Mouse (Mus musculus) mouse embryonic stem cell (cell line): ENCODE measurements around the gene Sp9.

ENCODE experiments used
- in situ Hi-C, 2 experiments: fragments of 300-500 bp; cut with MboI; formaldehyde crosslinking; loops; 1 replicate in 1 of 2; 3 replicates in 1 of 2; pipeline ENCODE4 v1.14.3; 2019 to 2020; ENCODE audit warnings: low sequenced_read_pairs in 2 of 2, low pct_unique_long_range_greater_than_20kb in 1 of 2, mixed read lengths in 1 of 2; ENCODE audit not compliant: unreplicated experiment in 1 of 2

Gene Sp9

GRCm38 (mm10) chr2:73271459-73272161 is at the start of gene Sp9:
Sp9 (plus strand) TSS chr2:73271925.
- in situ Hi-C loops, result no loop called here

GRCm38 (mm10) chr2:73231081-73231480 is 40.6 kb upstream of the Sp9 start:
- in situ Hi-C loops, result no loop called here

GRCm38 (mm10) chr2:73241299-73241698 is 30.4 kb upstream of the Sp9 start:
- in situ Hi-C loops, result no loop called here

GRCm38 (mm10) chr2:73248701-73249100 is 23.0 kb upstream of the Sp9 start:
- in situ Hi-C loops, result no loop called here

- in situ Hi-C loops, result no loop called here
Observed at GRCm38 (mm10) chr2:73263172-73263765, 8.5 kb upstream of the Sp9 start.

GRCm38 (mm10) chr2:73263794-73264610 is 7.7 kb upstream of the Sp9 start:
- in situ Hi-C loops, result no loop called here

GRCm38 (mm10) chr2:73264611-73265195 is 7.0 kb upstream of the Sp9 start:
- in situ Hi-C loops, result no loop called here

GRCm38 (mm10) chr2:73266011-73266410 is 5.7 kb upstream of the Sp9 start:
- in situ Hi-C loops, result no loop called here

- in situ Hi-C loops, result no loop called here
Observed at GRCm38 (mm10) chr2:73266623-73267022, 5.1 kb upstream of the Sp9 start.

GRCm38 (mm10) chr2:73267231-73267630 is 4.5 kb upstream of the Sp9 start:
- in situ Hi-C loops, result no loop called here

- in situ Hi-C loops, result no loop called here
Observed at GRCm38 (mm10) chr2:73267818-73268217, 3.9 kb upstream of the Sp9 start.

- in situ Hi-C loops, result no loop called here
Observed at GRCm38 (mm10) chr2:73268281-73268680, 3.4 kb upstream of the Sp9 start.

GRCm38 (mm10) chr2:73268836-73269395 is 2.8 kb upstream of the Sp9 start:
- in situ Hi-C loops, result no loop called here

- in situ Hi-C loops, result no loop called here
Observed at GRCm38 (mm10) chr2:73269666-73270065, 2.1 kb upstream of the Sp9 start.

GRCm38 (mm10) chr2:73270071-73270592 is 1.6 kb upstream of the Sp9 start:
- in situ Hi-C loops, result no loop called here

GRCm38 (mm10) chr2:73270593-73271458 is 899 bp upstream of the Sp9 start:
- in situ Hi-C loops, result no loop called here

- in situ Hi-C loops, result no loop called here
Observed at GRCm38 (mm10) chr2:73272351-73273248, 875 bp downstream of the Sp9 start.
